ENCODE assay signal across 9 mouse cellular contexts in genomic region chr10:42635566-42636359, GRCm38 (mm10). TPM values are rescaled to one million over a fixed set of nuclear protein-coding genes. Genes with fewer than 3 reads are reported as not detected.
DNase-seq lines count a peak whose midpoint lies in the region; ATAC-seq and TF ChIP-seq lines count a peak whose summit lies in the region.
"Had no signal": no experiment of that assay in that cellular context is flagged by ENCODE, and none has a peak within 500 bp of the region (broad histone marks: within the 10 kb centered on the region; RNA-seq: fewer than 3 reads in every experiment).

No protein-coding gene starts in this region.

- peaks cover 27% of the 10 kb centered on the region for H3K4me1 ChIP-seq in thymus, adult 2 months (replicated peaks; ENCODE audit: control insufficient read depth, insufficient read depth, low read length)
- H3K4me1 ChIP-seq in liver, embryonic 14.5 days (replicated peaks; ENCODE audit: control insufficient read depth in 2 of 2, insufficient read depth in 2 of 2, low read length in 1 of 2), result no peaks in the 10 kb centered on the region

- WGBS in thymus, adult 2 months, result 7% methylated on average over 42 of the region's 52 CpGs
- 3% methylated on average over 49 of the region's 52 CpGs for whole genome bisulfite sequencing in liver, embryonic 14.5 days (ENCODE audit: insufficient replicate concordance)

- no peak for TF ChIP-seq CTCF in thymus, adult 2 months (IDR thresholded peaks at IDR 0.05; ENCODE audit: borderline replicate concordance, control insufficient read depth, extremely low read depth, insufficient read depth, low read length, poor library complexity)
- TF ChIP-seq CTCF in liver, embryonic 14.5 days (IDR thresholded peaks at IDR 0.05; ENCODE audit: low read depth), result no peak
- TF ChIP-seq CTCF in left cerebral cortex, adult 2 months (IDR thresholded peaks at IDR 0.05), result no peak

- no peak overlapping the region for H3K4me3 ChIP-seq in thymus, adult 2 months (ENCODE audit: control insufficient read depth, insufficient read depth, low read length)
- no peak overlapping the region for H3K4me3 ChIP-seq in liver, embryonic 14.5 days (ENCODE audit: insufficient read depth in 1 of 2, low read depth in 2 of 2, low read length in 2 of 2)
- no peak overlapping the region for H3K4me3 ChIP-seq in left cerebral cortex, adult 2 months

- no peak overlapping the region for H3K9ac ChIP-seq in liver, embryonic 14.5 days (replicated peaks)

- no peak for TF ChIP-seq POLR2A in thymus, adult 2 months (IDR thresholded peaks at IDR 0.05; ENCODE audit: control insufficient read depth, extremely low read depth, insufficient read depth, low read length, poor library complexity)

- no peak for TF ChIP-seq EP300 in liver, embryonic 14.5 days (IDR thresholded peaks at IDR 0.05; ENCODE audit: low read depth)

- DNase-seq in cerebellum, postnatal 14 days, result peak; percentile 23 to 43
- DNase-seq in cerebellum, adult 9-11 months, result no peak
- peak; percentile 23 for DNase-seq in thymus, postnatal 4 days
- DNase-seq in thymus, adult 2 months, result no peak
- DNase-seq in liver, embryonic 14.5 days (ENCODE audit: low read depth in 3 of 3, low spot score in 3 of 3), result no peak
- no peak for DNase-seq in adrenal gland, postnatal 36 days
- no peak for DNase-seq in layer of hippocampus, postnatal 36 days
- DNase-seq in left cerebral cortex, adult 2 months (ENCODE audit: extremely low spot score in 1 of 2, low spot score in 2 of 2), result no peak

- ATAC-seq in liver, embryonic 14.5 days (ENCODE audit: insufficient read depth), result no peak

- no peaks in the 10 kb centered on the region for H3K36me3 ChIP-seq in thymus, adult 2 months (ENCODE audit: control insufficient read depth, insufficient read depth, low read length)
- H3K36me3 ChIP-seq in liver, embryonic 14.5 days (replicated peaks; ENCODE audit: control insufficient read depth, insufficient read depth, low read depth), result no peaks in the 10 kb centered on the region

- no peak overlapping the region for H3K27ac ChIP-seq in thymus, adult 2 months (ENCODE audit: control insufficient read depth, insufficient read depth, low read length)
- no peak overlapping the region for H3K27ac ChIP-seq in liver, embryonic 14.5 days
- H3K27ac ChIP-seq in left cerebral cortex, adult 2 months, result no peak overlapping the region

- intact Hi-C loops in left cerebral cortex, adult 2 months (cut with DNase I), result loop anchor here (2.0 to 5.0 kb wide), 2 partner anchors 53 to 133 kb away; partner anchors contain the start of genes Nr2e1, Ostm1 and Snx3

- peaks cover 38% of the 10 kb centered on the region for H3K27me3 ChIP-seq in thymus, adult 2 months (ENCODE audit: control insufficient read depth, insufficient read depth, low read length)
- H3K27me3 ChIP-seq in liver, embryonic 14.5 days (ENCODE audit: control insufficient read depth, insufficient read depth, low read length), result peaks cover 69% of the 10 kb centered on the region

- no peaks in the 10 kb centered on the region for H3K9me3 ChIP-seq in liver, embryonic 14.5 days (ENCODE audit: control insufficient read depth, low read length)

- H3K4me2 ChIP-seq in liver, embryonic 14.5 days (ENCODE audit: low read depth), result peak overlapping the region; percentile 24

RNA-seq across cellular contexts. Expression of gene Ostm1, which starts 52.1 kb away (rescaled TPM):
- polyA plus RNA-seq in thymus, adult 2 months (2012; rRNA removed), result 63.0 and 69.4 TPM in 2 replicates
- polyA plus RNA-seq in liver, embryonic 14.5 days (2012; rRNA removed), result 6.2 and 7.0 TPM in 2 replicates
- polyA plus RNA-seq in liver, embryonic 14.5 days (2014; fragmentation: Nextera tagmentation; extraction: Ambion mirVana), result 14.3 and 17.2 TPM in 2 replicates
- total RNA-seq in adrenal gland, postnatal 36 days (2021), result 10 to 100 TPM; 25.6 to 29.3 TPM
- total RNA-seq in layer of hippocampus, postnatal 36 days (2021), result 10 to 100 TPM; 55.7 to 57.0 TPM
- 10 to 100 TPM; 47.0 to 52.3 TPM for total RNA-seq in left cerebral cortex, adult 2 months (2021)

RNA-seq across cellular contexts. Expression of gene Nr2e1, which starts 52.3 kb away (rescaled TPM):
- not detected in 2 replicates for polyA plus RNA-seq in thymus, adult 2 months (2012; rRNA removed)
- 0.06 TPM in 1 of 2 replicates, not detected in the other for polyA plus RNA-seq in liver, embryonic 14.5 days (2012; rRNA removed)
- polyA plus RNA-seq in liver, embryonic 14.5 days (2014; fragmentation: Nextera tagmentation; extraction: Ambion mirVana), result not detected in 2 replicates
- total RNA-seq in adrenal gland, postnatal 36 days (2021), result not detected
- total RNA-seq in layer of hippocampus, postnatal 36 days (2021), result 10 to 100 TPM; 14.1 TPM
- total RNA-seq in left cerebral cortex, adult 2 months (2021), result 10 to 100 TPM; 10.9 to 14.1 TPM
- polyA plus RNA-seq: gonadal fat pad, adult 2 months had no signal

Comparison
In these comparisons a context has a peak if more than half of its experiments do, and no peak if none do; other contexts are left out.
1. DNase-seq: peak in cerebellum, postnatal 14 days (2 of 2) and thymus, postnatal 4 days (single experiment); none in cerebellum, adult 9-11 months (single experiment), thymus, adult 2 months (single experiment), liver, embryonic 14.5 days (0 of 3), adrenal gland, postnatal 36 days (0 of 2), layer of hippocampus, postnatal 36 days (0 of 2) and left cerebral cortex, adult 2 months (0 of 2).
2. RNA of gene Nr2e1, which starts 52.3 kb away (total RNA-seq): 10.9 to 14.1 TPM in left cerebral cortex, adult 2 months and 14.1 TPM in layer of hippocampus, postnatal 36 days; not detected in adrenal gland, postnatal 36 days; every median in the first group is over 10 times any median in the second.